Mouse (Mus musculus): Measurements from ENCODE around the gene Zfp488. TPM values are rescaled to one million over a fixed set of nuclear protein-coding genes. Genes with fewer than 3 reads are reported as not detected.

The Zfp488 gene
- polyA plus RNA-seq, 1 experiment from 2014 or later = not detected

DNA sequence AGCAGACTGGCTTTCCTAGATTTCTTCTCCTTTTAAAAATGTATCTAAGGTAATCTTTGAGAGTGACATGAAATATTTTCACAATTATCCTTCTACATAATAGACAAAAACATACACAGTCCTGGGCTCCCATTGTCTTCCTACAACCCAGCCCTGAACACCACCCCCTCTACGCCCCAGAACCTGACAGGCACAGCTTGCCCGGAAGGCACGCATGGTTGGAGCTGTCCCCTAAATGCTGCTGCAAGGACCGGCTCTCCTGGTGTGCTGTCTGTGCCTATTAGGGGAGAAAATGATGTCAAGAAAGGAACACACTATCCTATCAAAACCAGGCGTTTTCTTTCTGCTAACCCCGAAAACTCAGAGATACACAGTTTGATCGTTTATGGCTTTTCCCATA is 816 bp downstream of the Zfp488 start:
- Histone ChIP-seq H3K36me3 (ENCODE audit: insufficient read depth, low read length) (no peaks in the 10 kb centered on the region), H3K4me3 (ENCODE audit: low read depth, low read length) (no peak overlapping the region), H3K4me1 (ENCODE audit: insufficient read depth, low read depth, low read length) (no peaks in the 10 kb centered on the region), H3K27ac (ENCODE audit: low read length) (no peak overlapping the region), H3K4me2 (replicated peaks; ENCODE audit: low read depth, low read length) (no peak overlapping the region), H3K9me3 (ENCODE audit: low read length) (no peaks in the 10 kb centered on the region), H3K9ac (replicated peaks; ENCODE audit: low read depth) (no peak overlapping the region), H3K27me3 (replicated peaks; ENCODE audit: insufficient read depth, low read length) (no peaks in the 10 kb centered on the region)
- 35% methylated on average over 7 of the region's 7 CpGs for WGBS
- ATAC-seq (no peak), DNase-seq (ENCODE audit: low spot score) (no peak)
- TF ChIP-seq CTCF (IDR thresholded peaks at IDR 0.05) (no peak), EP300 (IDR thresholded peaks at IDR 0.05) (no peak)

DNA sequence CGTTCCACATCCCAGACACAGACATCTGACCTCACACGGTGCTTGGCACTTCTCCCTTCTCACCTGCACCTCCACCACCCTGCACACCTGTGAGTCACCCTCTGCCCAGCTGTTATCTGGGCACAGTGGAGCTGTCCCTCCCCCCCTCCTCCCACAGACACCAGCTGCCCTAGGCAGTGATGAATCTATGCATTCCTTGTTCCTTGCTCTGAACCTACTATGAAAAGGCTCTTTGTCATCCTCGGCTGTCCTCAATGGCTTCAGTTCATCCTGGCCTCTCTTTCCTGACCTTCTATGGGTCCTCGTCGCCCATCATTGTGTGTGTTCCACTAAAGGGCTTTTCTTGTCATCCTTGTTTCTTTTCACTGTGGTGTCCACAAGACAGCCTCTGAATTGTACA is 3.8 kb downstream of the Zfp488 start:
- TF ChIP-seq EP300 (IDR thresholded peaks at IDR 0.05) = no peak
- TF ChIP-seq CTCF (IDR thresholded peaks at IDR 0.05) = no peak
- Histone ChIP-seq H3K4me2 (replicated peaks; ENCODE audit: low read depth, low read length) (no peak overlapping the region), H3K27ac (ENCODE audit: low read length) (no peak overlapping the region), H3K4me3 (ENCODE audit: low read depth, low read length) (no peak overlapping the region), H3K36me3 (ENCODE audit: insufficient read depth, low read length) (no peaks in the 10 kb centered on the region), H3K9ac (replicated peaks; ENCODE audit: low read depth) (no peak overlapping the region), H3K4me1 (ENCODE audit: insufficient read depth, low read depth, low read length) (no peaks in the 10 kb centered on the region), H3K9me3 (ENCODE audit: low read length) (no peaks in the 10 kb centered on the region), H3K27me3 (replicated peaks; ENCODE audit: insufficient read depth, low read length) (no peaks in the 10 kb centered on the region)
- WGBS = 61% methylated on average over 5 of the region's 5 CpGs
- ATAC-seq (no peak), DNase-seq (ENCODE audit: low spot score) (no peak)

DNA sequence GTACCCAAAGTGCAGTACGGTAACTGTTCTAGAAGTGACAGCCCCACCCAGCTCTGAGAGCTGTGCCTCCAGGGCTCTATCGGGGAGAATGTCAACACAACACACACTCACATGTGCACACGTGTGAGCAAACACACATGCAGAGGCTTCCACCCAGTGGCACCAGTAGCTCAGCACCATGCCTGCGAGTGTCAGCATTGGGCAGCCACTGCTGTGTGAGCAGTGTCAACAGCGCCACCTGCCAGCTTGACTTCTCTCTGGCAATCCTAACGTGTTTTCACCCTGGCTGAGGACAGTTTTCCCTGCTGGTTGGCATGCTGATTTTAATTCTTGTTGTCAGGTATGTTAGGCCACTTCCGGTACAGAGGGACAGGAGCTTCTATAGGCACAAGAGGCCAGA is 5.9 kb downstream of the Zfp488 start:
- no peaks in the 10 kb centered on the region for H3K27me3 ChIP-seq (replicated peaks; ENCODE audit: insufficient read depth, low read length)
- TF ChIP-seq EP300 (IDR thresholded peaks at IDR 0.05) (no peak), CTCF (IDR thresholded peaks at IDR 0.05) (peak; percentile 72)
- DNase-seq (ENCODE audit: low spot score) (no peak), ATAC-seq (peak; percentile 35; the same call in 1 of the 2 replicates)
- no peak overlapping the region for H3K4me3 ChIP-seq (ENCODE audit: low read depth, low read length)
- no peaks in the 10 kb centered on the region for H3K4me1 ChIP-seq (ENCODE audit: insufficient read depth, low read depth, low read length)
- no peak overlapping the region for H3K9ac ChIP-seq (replicated peaks; ENCODE audit: low read depth)
- no peak overlapping the region for H3K4me2 ChIP-seq (replicated peaks; ENCODE audit: low read depth, low read length)
- H3K36me3 ChIP-seq (ENCODE audit: insufficient read depth, low read length) = no peaks in the 10 kb centered on the region
- 31% methylated on average over 7 of the region's 7 CpGs for WGBS
- H3K9me3 ChIP-seq (ENCODE audit: low read length) = no peaks in the 10 kb centered on the region
- no peak overlapping the region for H3K27ac ChIP-seq (ENCODE audit: low read length)

DNA sequence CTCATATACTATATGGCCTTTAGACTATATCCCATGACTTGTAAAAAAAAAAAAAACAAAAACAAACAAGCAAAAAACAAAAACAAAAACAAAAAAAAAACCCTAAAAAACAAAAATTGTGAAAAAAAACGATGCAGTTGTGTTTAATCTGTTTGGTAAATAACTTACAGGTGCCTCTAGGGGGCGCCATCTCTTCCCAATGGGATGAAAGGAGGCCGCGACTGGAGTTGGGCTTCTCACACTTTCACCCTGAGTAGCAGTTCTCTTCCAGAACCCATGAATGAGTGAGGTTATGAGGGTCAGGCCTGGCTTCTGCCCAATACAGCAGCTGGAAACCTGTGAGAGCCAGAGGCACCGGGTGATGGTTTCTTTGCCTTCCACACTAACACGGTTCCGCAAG is 12.9 kb downstream of the Zfp488 start:
- H3K9me3 ChIP-seq (ENCODE audit: low read length) = no peaks in the 10 kb centered on the region
- H3K27me3 ChIP-seq (replicated peaks; ENCODE audit: insufficient read depth, low read length) = no peaks in the 10 kb centered on the region
- WGBS = 53% methylated on average over 7 of the region's 7 CpGs
- H3K4me3 ChIP-seq (ENCODE audit: low read depth, low read length) = no peak overlapping the region
- no peak overlapping the region for H3K4me2 ChIP-seq (replicated peaks; ENCODE audit: low read depth, low read length)
- DNase-seq (ENCODE audit: low spot score) (no peak), ATAC-seq (no peak)
- H3K9ac ChIP-seq (replicated peaks; ENCODE audit: low read depth) = no peak overlapping the region
- H3K27ac ChIP-seq (ENCODE audit: low read length) = no peak overlapping the region
- H3K36me3 ChIP-seq (ENCODE audit: insufficient read depth, low read length) = no peaks in the 10 kb centered on the region
- H3K4me1 ChIP-seq (ENCODE audit: insufficient read depth, low read depth, low read length) = no peaks in the 10 kb centered on the region
- TF ChIP-seq EP300 (IDR thresholded peaks at IDR 0.05) (no peak), CTCF (IDR thresholded peaks at IDR 0.05) (no peak; the same call in 1 of the 2 replicates)

DNA sequence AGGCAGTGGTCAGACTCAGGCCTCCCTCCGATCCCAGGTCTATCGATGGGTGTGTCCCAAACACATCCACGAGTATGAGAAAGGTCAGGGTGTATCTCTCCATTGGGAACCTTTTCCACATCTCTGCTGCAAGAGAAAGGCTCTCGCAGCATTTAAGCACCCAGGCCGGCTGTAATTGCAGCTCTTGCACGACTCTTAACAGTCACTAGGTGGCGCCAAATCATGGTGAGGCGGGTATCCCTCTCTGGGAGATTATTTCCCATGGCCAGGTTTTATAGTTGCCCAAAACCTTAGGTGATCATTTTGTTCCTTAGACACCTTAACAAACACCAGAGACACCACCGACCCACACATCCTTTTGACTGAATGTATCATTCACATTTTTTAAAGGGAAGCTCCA is 19.2 kb downstream of the Zfp488 start:
- no peak for TF ChIP-seq EP300 (IDR thresholded peaks at IDR 0.05)
- peak; percentile 81 for TF ChIP-seq CTCF (IDR thresholded peaks at IDR 0.05)
- H3K27ac ChIP-seq (ENCODE audit: low read length) = no peak overlapping the region
- H3K4me2 ChIP-seq (replicated peaks; ENCODE audit: low read depth, low read length) = no peak overlapping the region
- H3K9ac ChIP-seq (replicated peaks; ENCODE audit: low read depth) = no peak overlapping the region
- no peaks in the 10 kb centered on the region for H3K4me1 ChIP-seq (ENCODE audit: insufficient read depth, low read depth, low read length)
- no peak overlapping the region for H3K4me3 ChIP-seq (ENCODE audit: low read depth, low read length)
- H3K27me3 ChIP-seq (replicated peaks; ENCODE audit: insufficient read depth, low read length) = no peaks in the 10 kb centered on the region
- no peak for ATAC-seq
- H3K36me3 ChIP-seq (ENCODE audit: insufficient read depth, low read length) = no peaks in the 10 kb centered on the region
- H3K9me3 ChIP-seq (ENCODE audit: low read length) = no peaks in the 10 kb centered on the region
- 11% methylated on average over 9 of the region's 9 CpGs for WGBS
- peak; percentile 66 for DNase-seq (ENCODE audit: low spot score)

DNA sequence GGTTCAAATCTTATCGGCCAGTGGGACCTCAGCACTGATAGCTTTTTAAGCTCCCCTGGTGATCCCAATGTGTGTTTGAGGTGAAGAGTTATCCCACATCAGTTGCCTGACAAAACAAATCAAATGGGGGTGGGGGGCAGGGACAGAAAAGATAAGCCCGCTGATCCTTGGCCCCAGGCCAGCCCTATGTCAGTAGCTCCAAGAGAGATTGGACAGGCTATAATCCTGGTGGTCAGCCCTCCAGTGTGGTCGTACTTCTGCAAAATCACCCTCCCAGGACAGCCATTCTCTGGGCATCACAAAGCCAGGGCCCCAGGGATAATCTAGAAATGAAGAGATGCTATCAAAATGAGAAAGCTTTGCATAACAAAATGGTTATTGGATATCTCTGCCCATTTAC is 19.7 kb downstream of the Zfp488 start:
- DNase-seq (ENCODE audit: low spot score) (no peak), ATAC-seq (no peak)
- no peak overlapping the region for H3K9ac ChIP-seq (replicated peaks; ENCODE audit: low read depth)
- TF ChIP-seq EP300 (IDR thresholded peaks at IDR 0.05) = no peak
- no peak for TF ChIP-seq CTCF (IDR thresholded peaks at IDR 0.05)
- H3K4me2 ChIP-seq (replicated peaks; ENCODE audit: low read depth, low read length) = no peak overlapping the region
- H3K36me3 ChIP-seq (ENCODE audit: insufficient read depth, low read length) = no peaks in the 10 kb centered on the region
- H3K4me3 ChIP-seq (ENCODE audit: low read depth, low read length) = no peak overlapping the region
- no peaks in the 10 kb centered on the region for H3K4me1 ChIP-seq (ENCODE audit: insufficient read depth, low read depth, low read length)
- H3K27me3 ChIP-seq (replicated peaks; ENCODE audit: insufficient read depth, low read length) = no peaks in the 10 kb centered on the region
- WGBS = 39% methylated on average over 3 of the region's 3 CpGs
- no peak overlapping the region for H3K27ac ChIP-seq (ENCODE audit: low read length)
- H3K9me3 ChIP-seq (ENCODE audit: low read length) = no peaks in the 10 kb centered on the region

GRCm38 (mm10) chr14:33958186-33958585 is 20.4 kb downstream of the Zfp488 start:
- no peaks in the 10 kb centered on the region for H3K36me3 ChIP-seq (ENCODE audit: insufficient read depth, low read length)
- ATAC-seq (no peak), DNase-seq (ENCODE audit: low spot score) (no peak)
- no peaks in the 10 kb centered on the region for H3K4me1 ChIP-seq (ENCODE audit: insufficient read depth, low read depth, low read length)
- H3K27me3 ChIP-seq (replicated peaks; ENCODE audit: insufficient read depth, low read length) = no peaks in the 10 kb centered on the region
- H3K27ac ChIP-seq (ENCODE audit: low read length) = no peak overlapping the region
- no peaks in the 10 kb centered on the region for H3K9me3 ChIP-seq (ENCODE audit: low read length)
- WGBS = 78% methylated on average over 4 of the region's 4 CpGs
- no peak overlapping the region for H3K4me2 ChIP-seq (replicated peaks; ENCODE audit: low read depth, low read length)
- no peak overlapping the region for H3K9ac ChIP-seq (replicated peaks; ENCODE audit: low read depth)
- H3K4me3 ChIP-seq (ENCODE audit: low read depth, low read length) = no peak overlapping the region
- no peak for TF ChIP-seq CTCF (IDR thresholded peaks at IDR 0.05)
- no peak for TF ChIP-seq EP300 (IDR thresholded peaks at IDR 0.05)
